Mouse (Mus musculus) small intestine, adult 2 months (tissue): Measurements from ENCODE around the gene Il17d.

Source experiments
- CTCF ChIP-seq: fragments of 200-500 bp; IDR thresholded peaks from 2 replicates; pipeline ENCODE4 v1.5.1; 2012; ENCODE audit warnings: low read depth, mild to moderate bottlenecking, control low read depth, inconsistent platforms, low read length, moderate library complexity, mixed read lengths; ENCODE audit not compliant: insufficient replicate concordance, insufficient read length; ENCODE audit errors: extremely low read depth
- POLR2A ChIP-seq: fragments of 200-500 bp; IDR thresholded peaks from 2 replicates; pipeline ENCODE4 v1.6.1; 2012; ENCODE audit warnings: low read depth, mild to moderate bottlenecking, control low read depth, inconsistent platforms, low read length, moderate library complexity

DNA sequence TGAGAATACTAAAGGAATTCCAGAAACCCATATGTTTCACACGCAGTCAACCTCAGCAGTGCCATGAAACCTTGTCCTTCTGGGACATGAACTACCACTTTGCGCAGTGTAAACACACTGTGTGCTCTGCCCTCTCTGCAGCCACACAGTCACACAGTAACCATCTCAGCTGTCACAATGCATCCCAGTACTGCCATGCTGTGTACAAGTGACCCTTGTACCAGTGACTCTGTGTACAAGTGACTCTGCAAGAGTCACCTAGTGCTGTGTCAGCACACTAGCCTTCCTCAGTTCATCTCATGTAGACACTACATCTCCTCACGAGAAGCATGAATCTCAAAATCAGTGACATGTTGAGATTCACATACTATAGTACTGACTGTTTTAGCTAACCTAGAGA lies 8.0 kb downstream of the Il17d start:
- TF ChIP-seq POLR2A (no peak), CTCF (no peak)
